10 mouse cellular contexts compared by ENCODE assay signal in the genomic region with DNA sequence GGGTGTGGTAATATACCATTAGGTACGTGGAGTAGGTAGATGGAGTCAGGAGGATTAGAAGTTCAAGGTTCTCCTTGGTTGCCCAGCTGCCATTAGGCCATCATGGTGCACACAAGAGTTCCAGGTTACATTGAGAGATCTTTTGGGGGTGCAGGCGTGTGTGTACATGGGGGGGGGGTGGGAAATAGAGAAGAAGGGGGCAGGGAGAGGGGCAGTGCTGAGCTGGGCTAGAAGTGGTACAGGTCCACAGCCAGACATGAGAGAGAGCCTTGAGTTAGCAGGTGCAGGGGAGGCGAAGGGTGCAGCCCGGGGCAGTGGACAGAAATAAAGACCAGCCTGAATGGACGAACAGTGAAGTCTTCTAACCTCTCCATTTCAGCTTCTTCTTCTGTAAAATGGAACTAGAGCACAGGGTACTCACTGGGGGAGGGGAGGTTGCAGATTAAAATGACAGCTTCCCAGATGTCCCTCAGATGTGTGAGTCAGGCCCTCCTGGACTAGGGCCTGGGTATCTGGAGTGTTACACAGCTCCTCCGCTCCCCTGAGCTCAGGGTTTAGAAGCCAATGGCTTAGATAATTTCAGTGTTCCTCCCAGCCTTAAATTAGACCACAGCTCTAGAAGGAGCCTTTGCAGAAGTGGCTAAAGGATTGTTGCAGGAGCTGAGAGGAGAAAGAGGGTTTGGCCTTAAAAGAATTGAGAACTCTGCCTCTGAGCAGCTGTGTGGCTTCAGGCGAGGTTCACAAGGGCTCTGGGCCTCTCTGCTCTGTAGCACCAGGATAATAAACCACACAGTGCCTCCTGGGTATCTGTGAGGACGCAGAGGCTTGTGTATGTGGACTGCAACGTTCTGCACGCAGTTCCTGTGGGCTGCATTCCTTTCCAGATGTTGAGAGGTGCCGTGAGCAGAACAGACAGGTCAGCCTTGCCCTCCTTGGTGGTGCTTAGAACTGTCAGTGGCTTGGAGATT. TPM values are rescaled to one million over a fixed set of nuclear protein-coding genes. Genes with fewer than 3 reads are reported as not detected.
A peak's percentile ranks its signal among the peaks of the same experiment; 100 is the strongest.
DNase-seq lines count a peak whose midpoint lies in the region; ATAC-seq and TF ChIP-seq lines count a peak whose summit lies in the region.
"Had no signal": no experiment of that assay in that cellular context is flagged by ENCODE, and none has a peak within 500 bp of the region (broad histone marks: within the 10 kb centered on the region; RNA-seq: fewer than 3 reads in every experiment).

No protein-coding gene starts in this region.

- H3K4me2 ChIP-seq in heart, embryonic 12.5 days, result no peak overlapping the region

- no peak for TF ChIP-seq POLR2A in spleen, adult 2 months (IDR thresholded peaks at IDR 0.05; ENCODE audit: low read depth, low read length)

- WGBS in heart, embryonic 12.5 days, result 53% methylated on average over 11 of the region's 11 CpGs
- WGBS in spleen, adult 2 months, result 63% methylated on average over 11 of the region's 11 CpGs

- no peak for DNase-seq in heart, adult 9 months (ENCODE audit: low spot score in 2 of 2)
- no peak for DNase-seq in spleen, adult 2 months (ENCODE audit: low read depth in 1 of 2, low spot score in 2 of 2)
- no peak for DNase-seq in spleen, postnatal 36 days (ENCODE audit: low spot score in 2 of 2)
- peak; percentile 42 for DNase-seq in liver
- DNase-seq in layer of hippocampus, adult 11-12 months (ENCODE audit: low spot score), result no peak
- DNase-seq in spleen, postnatal 14 days (ENCODE audit: low spot score in 2 of 2), result no peak
- DNase-seq in gastrocnemius, postnatal 4 days (ENCODE audit: low spot score in 2 of 2), result no peak
- DNase-seq: cerebellum, adult 11 months; forebrain, postnatal 0 days had no signal

- peak overlapping the region; percentile 88 for H3K27ac ChIP-seq in heart, embryonic 12.5 days (ENCODE audit: poor library complexity, severe bottlenecking)
- peak overlapping the region; percentile 91; the same call in 1 of the 2 replicates for H3K27ac ChIP-seq in spleen, adult 2 months (ENCODE audit: insufficient read depth, low read length)

- ATAC-seq in heart, embryonic 12.5 days (ENCODE audit: insufficient number of reproducible peaks, low FRiP score), result no peak
- ATAC-seq: forebrain, postnatal 0 days had no signal

- H3K4me3 ChIP-seq in heart, embryonic 12.5 days, result no peak overlapping the region
- no peak overlapping the region for H3K4me3 ChIP-seq in spleen, adult 2 months (ENCODE audit: extremely low read depth, insufficient read depth, insufficient read length)

- H3K9ac ChIP-seq in heart, embryonic 12.5 days, result peak overlapping the region; percentile 49
- H3K9ac ChIP-seq: forebrain, postnatal 0 days had no signal

- 0 out of 2 replicates have a peak, but pooled peaks cover 3% of the 10 kb centered on the region for H3K9me3 ChIP-seq in heart, embryonic 12.5 days (replicated peaks)

- H3K36me3 ChIP-seq in heart, embryonic 12.5 days, result peaks cover 65% of the 10 kb centered on the region
- peaks cover 29% of the 10 kb centered on the region for H3K36me3 ChIP-seq in spleen, adult 2 months (ENCODE audit: control insufficient read depth, insufficient read depth, low read length)

- peaks cover 76% of the 10 kb centered on the region for H3K4me1 ChIP-seq in heart, embryonic 12.5 days (replicated peaks)
- peaks cover 27% of the 10 kb centered on the region for H3K4me1 ChIP-seq in spleen, adult 2 months (ENCODE audit: control insufficient read depth, insufficient read depth, insufficient read length)

- no peaks in the 10 kb centered on the region for H3K27me3 ChIP-seq in heart, embryonic 12.5 days (replicated peaks)
- no peaks in the 10 kb centered on the region for H3K27me3 ChIP-seq in spleen, adult 2 months (ENCODE audit: control insufficient read depth, insufficient read depth, low read length)

- TF ChIP-seq CTCF in spleen, adult 2 months (IDR thresholded peaks at IDR 0.05; ENCODE audit: extremely low read depth, insufficient read depth, insufficient read length, insufficient replicate concordance), result no peak

RNA-seq across cellular contexts. Expression of a gene that starts 47.7 kb away (rescaled TPM):
- 11.6 and 11.7 TPM in 2 replicates for polyA plus RNA-seq in heart, embryonic 12.5 days (2016; fragmentation: Nextera tagmentation; extraction: Ambion mirVana)
- 24.3 and 25.1 TPM in 2 replicates for polyA plus RNA-seq in spleen, adult 2 months (2012; rRNA removed)
- 100 to 1,000 TPM; 107 to 112 TPM for total RNA-seq in gastrocnemius, postnatal 4 days (2021)
